8 mouse cellular contexts compared by ENCODE assay signal in the genomic region with DNA sequence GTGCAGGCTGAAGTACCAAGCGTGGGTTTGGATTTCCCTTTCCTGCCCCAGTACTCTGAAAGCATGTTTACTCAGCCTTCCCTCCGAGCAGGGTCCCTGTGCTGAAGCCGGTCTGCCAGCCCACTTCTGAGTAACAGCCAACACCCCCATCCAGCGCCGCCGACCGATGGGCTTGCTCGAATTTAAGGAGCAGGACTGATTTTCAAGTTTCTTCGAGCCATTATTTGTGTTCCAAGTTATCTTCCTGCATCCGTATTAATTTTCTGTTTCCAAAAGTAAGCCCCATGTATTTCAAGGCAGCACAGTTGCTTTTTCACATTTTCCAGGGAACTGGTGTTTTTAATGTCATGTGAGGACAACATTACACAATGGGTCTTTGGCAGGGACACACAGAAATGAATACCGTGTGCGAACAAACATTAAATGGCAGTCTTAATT.
DNase-seq lines count a peak whose midpoint lies in the region; ATAC-seq and TF ChIP-seq lines count a peak whose summit lies in the region.

No protein-coding gene starts in this region.

- TF ChIP-seq CTCF in heart, postnatal 0 days (IDR thresholded peaks at IDR 0.05; ENCODE audit: low read depth), result no peak

- no peak overlapping the region; the same call in 1 of the 2 replicates for H3K9ac ChIP-seq in neural tube, embryonic 13.5 days
- H3K9ac ChIP-seq in heart, postnatal 0 days (replicated peaks; ENCODE audit: low read depth, low read length), result no peak overlapping the region

- peaks cover 14% of the 10 kb centered on the region for H3K4me1 ChIP-seq in neural tube, embryonic 13.5 days (replicated peaks)
- no peaks in the 10 kb centered on the region for H3K4me1 ChIP-seq in heart, postnatal 0 days (ENCODE audit: control insufficient read depth, insufficient read depth)

- TF ChIP-seq EP300 in heart, postnatal 0 days (IDR thresholded peaks at IDR 0.05; ENCODE audit: low read depth), result no peak

- intact Hi-C loops in heart, postnatal 25 days (cut with DNase I), result loop anchor here (5.0 to 10.0 kb wide), 4 partner anchors 37 to 145 kb away; no protein-coding TSS in a partner anchor

- WGBS in neural tube, embryonic 13.5 days, result 81% methylated on average over 12 of the region's 12 CpGs
- WGBS in heart, postnatal 0 days, result 72% methylated on average over 12 of the region's 12 CpGs

- H3K4me2 ChIP-seq in neural tube, embryonic 13.5 days, result no peak overlapping the region
- no peak overlapping the region for H3K4me2 ChIP-seq in heart, postnatal 0 days (ENCODE audit: low read depth, low read length)

- H3K36me3 ChIP-seq in neural tube, embryonic 13.5 days, result no peaks in the 10 kb centered on the region
- no peaks in the 10 kb centered on the region; the same call in 1 of the 2 replicates for H3K36me3 ChIP-seq in heart, postnatal 0 days (replicated peaks; ENCODE audit: control insufficient read depth, insufficient read depth, low read length)

- H3K27ac ChIP-seq in neural tube, embryonic 13.5 days (replicated peaks), result peak overlapping the region; percentile 30; the same call in 1 of the 2 replicates
- peak overlapping the region; percentile 56 for H3K27ac ChIP-seq in heart, postnatal 0 days (ENCODE audit: low read depth)

- H3K27me3 ChIP-seq in neural tube, embryonic 13.5 days, result no peaks in the 10 kb centered on the region
- H3K27me3 ChIP-seq in heart, postnatal 0 days (ENCODE audit: control insufficient read depth, insufficient read depth, low read length), result no peaks in the 10 kb centered on the region

- H3K4me3 ChIP-seq in neural tube, embryonic 13.5 days, result no peak overlapping the region
- no peak overlapping the region for H3K4me3 ChIP-seq in heart, postnatal 0 days (ENCODE audit: low read depth, low read length)

- no peaks in the 10 kb centered on the region for H3K9me3 ChIP-seq in neural tube, embryonic 13.5 days
- H3K9me3 ChIP-seq in heart, postnatal 0 days (replicated peaks; ENCODE audit: control insufficient read depth, low read length), result no peaks in the 10 kb centered on the region

- peak; percentile 95 for DNase-seq in heart, adult 11 months
- no peak for DNase-seq in heart, postnatal 25 days (ENCODE audit: low spot score)
- DNase-seq in neural tube, embryonic 10.5 days (ENCODE audit: extremely low spot score, low spot score), result no peak
- no peak for DNase-seq in heart, postnatal 0 days (ENCODE audit: low spot score)
- DNase-seq in skeletal muscle tissue, adult 2 months (ENCODE audit: low read depth, low spot score), result peak; percentile 75
- DNase-seq in thymus, postnatal 10 days (ENCODE audit: low spot score in 2 of 2), result no peak
- DNase-seq in thymus, postnatal 4 days, result no peak

- no peak for ATAC-seq in neural tube, embryonic 13.5 days (ENCODE audit: low read depth)
- 0 out of 2 replicates have a peak, but pooled peaks have one; percentile 44 for ATAC-seq in heart, postnatal 0 days (ENCODE audit: insufficient read depth, low read depth)

Comparison
In these comparisons a context has a peak if more than half of its experiments do, and no peak if none do; other contexts are left out.
1. DNase-seq: peak in heart, adult 11 months (single experiment) and skeletal muscle tissue, adult 2 months (single experiment); none in heart, postnatal 25 days (single experiment), neural tube, embryonic 10.5 days (single experiment), heart, postnatal 0 days (single experiment), thymus, postnatal 10 days (0 of 2) and thymus, postnatal 4 days (single experiment).